Mouse (Mus musculus): Measurements from ENCODE around the gene 4933402N22Rik. TPM values are rescaled to one million over a fixed set of nuclear protein-coding genes. Genes with fewer than 3 reads are reported as not detected.
"Not testable (repeated sequence)": the region's sequence is repeated elsewhere in the genome, so short reads cannot be mapped to it uniquely, and the experiment has no call there.

The 4933402N22Rik gene
- not detected in 2 replicates for polyA plus RNA-seq (2016; fragmentation: Nextera tagmentation; extraction: Ambion mirVana)

GRCm38 (mm10) chr5:11917743-11918142, at the start of gene 4933402N22Rik:
TSS of gene 4933402N22Rik (plus strand) at chr5:11918043.
- not testable (repeated sequence) for H3K4me1 ChIP-seq (replicated peaks); H3K9ac ChIP-seq; H3K9me3 ChIP-seq (replicated peaks); ATAC-seq (ENCODE audit: insufficient number of reproducible peaks, low FRiP score); H3K27me3 ChIP-seq (replicated peaks); H3K4me2 ChIP-seq; H3K4me3 ChIP-seq; H3K27ac ChIP-seq (ENCODE audit: poor library complexity, severe bottlenecking); H3K36me3 ChIP-seq
- WGBS, result 64% methylated on average over 1 of the region's 2 CpGs

GRCm38 (mm10) chr5:11923790-11924189, 5.9 kb downstream of the 4933402N22Rik start:
- not testable (repeated sequence) for H3K9me3 ChIP-seq (replicated peaks); H3K27ac ChIP-seq (ENCODE audit: poor library complexity, severe bottlenecking); ATAC-seq (ENCODE audit: insufficient number of reproducible peaks, low FRiP score); H3K9ac ChIP-seq; H3K4me1 ChIP-seq (replicated peaks); H3K36me3 ChIP-seq; H3K27me3 ChIP-seq (replicated peaks); H3K4me3 ChIP-seq; H3K4me2 ChIP-seq
- 78% methylated on average over 2 of the region's 2 CpGs for WGBS

Other genes starting within 250 kb of the 4933402N22Rik start
- gene Gm8922, start 236.1 kb upstream of the 4933402N22Rik start, polyA plus RNA-seq (2016; fragmentation: Nextera tagmentation; extraction: Ambion mirVana), result not detected in 2 replicates
- not detected in 2 replicates for gene Gm8926, start 147.5 kb upstream of the 4933402N22Rik start, polyA plus RNA-seq (2016; fragmentation: Nextera tagmentation; extraction: Ambion mirVana)
- not detected in 2 replicates for gene Gm6465, start 72.5 kb upstream of the 4933402N22Rik start, polyA plus RNA-seq (2016; fragmentation: Nextera tagmentation; extraction: Ambion mirVana)

Measured in heart, embryonic 12.5 days (tissue).